Mouse (Mus musculus) cerebellum, adult 2 months (tissue): ENCODE data around the gene Ctsw. TPM values are rescaled to one million over a fixed set of nuclear protein-coding genes. Genes with fewer than 3 reads are reported as not detected.

Experiments used
- DNase-seq, 2 experiments: peaks; one replicate each; pipeline ENCODE4 v3.0.0; 2021
- H3K27ac ChIP-seq: fragments of 200-500 bp; 2 replicates; pipeline ENCODE4 v1.5.1; 2012; ENCODE audit warnings: low read length, control low read depth, inconsistent platforms; ENCODE audit not compliant: insufficient read depth
- H3K27me3 ChIP-seq: fragments of 200-500 bp; 2 replicates; pipeline ENCODE4 v1.6.1; 2012; ENCODE audit warnings: inconsistent platforms, mild to moderate bottlenecking, low read length, moderate library complexity; ENCODE audit not compliant: control insufficient read depth, insufficient read depth
- H3K4me1 ChIP-seq: fragments of 200-500 bp; 2 replicates; pipeline ENCODE4 v1.6.1; 2011; ENCODE audit warnings: low read length; ENCODE audit not compliant: control insufficient read depth, insufficient read depth
- H3K4me3 ChIP-seq: fragments of 200-500 bp; replicated peaks from 2 replicates; pipeline ENCODE3; 2011; ENCODE audit warnings: mild to moderate bottlenecking, low read depth, low read length, control low read depth; ENCODE audit not compliant: insufficient read depth
- CTCF ChIP-seq: fragments of 200-500 bp; IDR thresholded peaks from 2 replicates; pipeline ENCODE4 v1.5.1; 2011; ENCODE audit warnings: low read depth, mild to moderate bottlenecking, control low read depth, low read length, moderate library complexity, borderline replicate concordance; ENCODE audit not compliant: insufficient read depth
- POLR2A ChIP-seq: fragments of 200-500 bp; IDR thresholded peaks from 2 replicates; pipeline ENCODE4 v1.6.1; 2011; ENCODE audit warnings: low read length, control low read depth, borderline replicate concordance; ENCODE audit not compliant: insufficient read depth
- WGBS: fragments of 180-500 bp; shearing (Covaris S2); methylation state at CpG from one replicate; pipeline ENCODE4 v1.1.7; 2018; 5-methylcytosine and 5-hydroxymethylcytosine counted together
- polyA plus RNA-seq: library from polyadenylated mRNA; depleted of rRNA; stranded (reverse); fragments of >200 nt; gene quantifications from 2 replicates; pipeline ENCODE4 v1.2.3, GENCODE M21; 2012

Gene Ctsw
- polyA plus RNA-seq, 1 experiment: 1.5 TPM

GRCm38 (mm10) chr19:5477004-5477667 is 8.8 kb upstream of the Ctsw start:
- Histone ChIP-seq H3K27me3 (no peaks in the 10 kb centered on the region), H3K4me1 (peaks cover 27% of the 10 kb centered on the region), H3K4me3 (no peak overlapping the region), H3K27ac (peak overlapping the region; percentile 33; the same call in 1 of the 2 replicates)
- WGBS: 45% methylated on average over 10 of the region's 10 CpGs
- peak; percentile 45 to 54 for DNase-seq
- TF ChIP-seq CTCF: no peak
- TF ChIP-seq POLR2A: no peak

DNA sequence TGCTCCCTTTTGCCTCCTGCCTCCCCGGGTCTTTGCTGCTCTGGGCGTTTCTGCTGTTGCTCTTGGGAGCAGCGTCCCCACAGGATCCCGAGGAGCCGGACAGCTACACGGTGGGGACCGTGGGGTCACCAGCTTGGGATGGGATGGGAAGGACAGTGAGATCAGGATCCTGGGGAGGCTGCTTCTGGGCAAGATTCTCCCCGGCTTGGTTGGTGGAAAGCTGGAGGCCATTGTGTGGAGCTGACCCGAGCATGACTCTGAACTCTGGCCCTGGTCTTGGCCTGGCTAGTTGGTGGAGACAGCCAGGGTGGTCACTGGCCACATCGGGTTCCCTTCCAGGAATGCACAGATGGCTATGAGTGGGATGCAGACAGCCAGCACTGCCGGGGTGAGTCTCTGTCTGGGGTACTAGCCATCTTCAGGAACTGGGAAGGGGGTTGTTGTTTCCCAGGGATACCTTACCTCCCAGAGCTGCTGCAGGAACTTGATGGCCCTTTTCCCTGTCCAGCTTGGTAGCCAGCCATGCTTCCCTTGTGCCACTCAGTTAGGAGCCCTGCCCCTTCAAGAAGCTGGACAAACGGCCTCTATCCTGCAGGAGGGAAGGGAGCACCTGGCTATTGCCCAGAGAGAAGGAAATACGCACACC is 6.9 kb upstream of the Ctsw start:
- 4% methylated on average over 13 of the region's 13 CpGs for WGBS
- H3K27me3 ChIP-seq: no peaks in the 10 kb centered on the region
- no peak for TF ChIP-seq CTCF
- TF ChIP-seq POLR2A: no peak

GRCm38 (mm10) chr19:5474281-5475068 is 6.2 kb upstream of the Ctsw start:
- TF ChIP-seq CTCF: no peak
- no peak for TF ChIP-seq POLR2A
- WGBS: 2% methylated on average over 51 of the region's 68 CpGs
- Histone ChIP-seq H3K4me1 (peaks cover 27% of the 10 kb centered on the region), H3K27ac (peak overlapping the region; percentile 92), H3K4me3 (peak overlapping the region; percentile 62), H3K27me3 (no peaks in the 10 kb centered on the region)
- peak; percentile 67 to 71 for DNase-seq

More for the DNA sequence above, 6.9 kb upstream of the Ctsw start:
- Histone ChIP-seq H3K4me1 (peaks cover 27% of the 10 kb centered on the region), H3K27ac (peak overlapping the region; percentile 92), H3K4me3 (peak overlapping the region; percentile 60)
- peak; percentile 65 to 72 for DNase-seq

DNA sequence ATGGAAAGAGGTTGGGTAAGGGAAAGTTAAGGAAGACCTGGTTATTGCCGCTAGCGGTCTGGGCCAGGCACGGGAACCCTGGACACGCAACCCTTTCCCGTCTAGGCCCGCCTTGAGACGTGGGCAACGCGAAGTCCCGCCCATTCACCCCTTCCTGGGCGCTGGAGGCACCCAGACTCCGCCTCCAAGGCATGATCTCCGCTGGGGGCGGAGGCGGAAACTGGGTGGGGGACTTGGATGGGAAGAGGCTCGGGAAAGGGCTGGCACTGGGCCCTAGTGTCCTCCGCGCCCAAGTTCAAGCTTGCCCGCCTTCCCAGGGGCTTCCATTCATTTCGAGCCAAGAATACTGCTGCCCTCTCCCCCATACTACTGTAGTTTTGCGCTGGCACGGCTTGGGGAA is 5.4 kb upstream of the Ctsw start, which contains the start of gene Efemp2:
TSS of gene Efemp2 (plus strand) at position 235 of the 400 bp plus-strand sequence.
- H3K4me3 ChIP-seq: peak within 1 kb of the TSS; percentile 62
- DNase-seq: peak; percentile 66 to 70
- peak within 1 kb of the TSS; percentile 92 for H3K27ac ChIP-seq
- WGBS: 13% methylated on average over 22 of the region's 22 CpGs
- no peaks in the 10 kb centered on the region for H3K27me3 ChIP-seq
- TF ChIP-seq POLR2A (no peak), CTCF (no peak)
- peaks cover 27% of the 10 kb centered on the region for H3K4me1 ChIP-seq

DNA sequence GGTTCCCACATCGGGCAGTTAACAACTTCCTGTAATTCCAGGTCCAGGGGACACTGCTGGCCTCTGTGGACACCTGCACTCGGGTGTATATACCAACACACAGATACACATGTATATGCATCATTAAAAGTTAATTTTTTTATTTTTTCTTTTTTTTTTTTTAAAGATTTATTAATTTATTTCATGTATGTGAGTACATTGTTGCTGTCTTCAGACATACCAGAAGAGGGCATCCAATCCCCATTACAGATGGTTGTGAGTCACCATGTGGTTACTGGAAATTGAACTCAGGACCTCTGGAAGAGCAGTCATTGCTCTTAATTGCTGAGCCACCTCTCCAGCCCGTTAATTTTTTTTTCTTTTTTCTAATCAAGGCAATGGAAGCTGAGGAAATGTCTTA is 4.5 kb upstream of the Ctsw start:
- 89% methylated on average over 3 of the region's 3 CpGs for WGBS
- no peak for TF ChIP-seq POLR2A
- TF ChIP-seq CTCF: no peak
- DNase-seq: no peak
- Histone ChIP-seq H3K4me1 (peaks cover 25% of the 10 kb centered on the region), H3K27me3 (no peaks in the 10 kb centered on the region), H3K27ac (no peak overlapping the region), H3K4me3 (no peak overlapping the region)

DNA sequence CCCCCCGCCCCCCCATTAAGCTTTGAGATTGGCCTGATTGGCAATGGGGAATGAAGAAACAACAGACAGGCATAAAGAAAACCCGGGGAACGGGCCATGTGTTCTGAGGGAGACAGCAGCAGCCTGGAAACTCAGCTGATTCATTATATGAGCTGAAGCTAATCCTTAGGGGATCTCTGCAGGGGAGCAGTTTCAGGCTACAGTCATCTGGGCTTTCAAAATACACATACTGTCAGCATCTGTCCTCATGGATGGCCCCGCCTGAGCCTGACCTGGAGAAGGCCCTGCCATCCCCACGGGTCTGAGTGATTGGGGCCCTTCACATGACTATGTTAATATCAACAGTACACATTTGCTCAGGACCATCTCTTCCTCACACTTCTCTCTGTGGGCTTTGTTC is 3.5 kb upstream of the Ctsw start:
- peaks cover 15% of the 10 kb centered on the region for H3K4me1 ChIP-seq
- no peak for TF ChIP-seq POLR2A
- TF ChIP-seq CTCF: no peak
- no peak overlapping the region for H3K4me3 ChIP-seq
- DNase-seq: no peak
- H3K27me3 ChIP-seq: no peaks in the 10 kb centered on the region
- H3K27ac ChIP-seq: no peak overlapping the region
- WGBS: 50% methylated on average over 5 of the region's 5 CpGs

DNA sequence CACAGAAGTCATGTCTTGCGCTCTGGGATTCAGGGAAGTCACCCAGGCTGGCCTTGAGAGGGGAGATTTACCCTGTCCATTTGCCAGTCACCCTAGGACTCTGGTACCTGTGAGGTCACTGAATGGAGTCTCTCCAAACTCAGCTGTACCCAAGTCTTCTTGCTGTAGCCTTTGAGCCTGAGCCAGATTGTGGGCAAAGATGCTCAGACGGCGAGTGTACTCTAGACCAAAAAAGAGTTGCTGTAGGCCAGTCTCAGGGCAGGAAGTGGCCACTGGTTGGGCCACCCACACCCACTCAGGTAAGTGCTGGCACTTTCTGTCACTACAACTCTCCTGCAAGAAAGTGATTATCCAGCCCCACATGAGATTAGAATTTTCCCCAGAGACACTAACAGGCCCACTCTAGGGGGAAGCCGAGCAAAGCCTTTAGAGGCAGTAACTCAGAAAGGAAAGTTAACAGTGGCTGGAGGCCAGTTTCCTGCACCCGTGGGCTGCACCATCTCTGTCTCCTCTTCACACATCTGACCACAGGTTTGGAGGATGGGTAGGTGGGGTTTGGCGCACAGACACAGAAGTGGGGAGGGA is 1.3 kb downstream of the Ctsw start:
- DNase-seq: no peak
- peaks cover 10% of the 10 kb centered on the region for H3K4me1 ChIP-seq
- no peak overlapping the region for H3K27ac ChIP-seq
- no peak for TF ChIP-seq POLR2A
- 80% methylated on average over 6 of the region's 6 CpGs for WGBS
- H3K27me3 ChIP-seq: no peaks in the 10 kb centered on the region
- H3K4me3 ChIP-seq: no peak overlapping the region
